Mouse (Mus musculus) brain, embryonic 14.5 days (tissue): ENCODE data around the gene Sorcs2.

Experiments used
- CTCF ChIP-seq: fragments of 200-500 bp; IDR thresholded peaks from 2 replicates; pipeline ENCODE4 v1.5.1; 2012; ENCODE audit warnings: inconsistent platforms, mild to moderate bottlenecking, moderate library complexity, borderline replicate concordance; ENCODE audit not compliant: insufficient read depth, insufficient read length; ENCODE audit errors: extremely low read depth
- POLR2A ChIP-seq: fragments of 200-500 bp; IDR thresholded peaks from 2 replicates; pipeline ENCODE4 v1.6.1; 2012; ENCODE audit warnings: mild to moderate bottlenecking, inconsistent platforms, borderline replicate concordance; ENCODE audit not compliant: poor library complexity, insufficient read depth, insufficient read length, severe bottlenecking; ENCODE audit errors: extremely low read depth

- TF ChIP-seq POLR2A: no peak
- no peak for TF ChIP-seq CTCF
These were observed 282.4 kb downstream of the Sorcs2 start for GRCm38 (mm10) chr5:36115519-36115918.
